Mouse (Mus musculus): ENCODE measurements around the gene Gpr88.
A peak's percentile ranks its signal among the peaks of the same experiment; 100 is the strongest.

The Gpr88 gene

DNA sequence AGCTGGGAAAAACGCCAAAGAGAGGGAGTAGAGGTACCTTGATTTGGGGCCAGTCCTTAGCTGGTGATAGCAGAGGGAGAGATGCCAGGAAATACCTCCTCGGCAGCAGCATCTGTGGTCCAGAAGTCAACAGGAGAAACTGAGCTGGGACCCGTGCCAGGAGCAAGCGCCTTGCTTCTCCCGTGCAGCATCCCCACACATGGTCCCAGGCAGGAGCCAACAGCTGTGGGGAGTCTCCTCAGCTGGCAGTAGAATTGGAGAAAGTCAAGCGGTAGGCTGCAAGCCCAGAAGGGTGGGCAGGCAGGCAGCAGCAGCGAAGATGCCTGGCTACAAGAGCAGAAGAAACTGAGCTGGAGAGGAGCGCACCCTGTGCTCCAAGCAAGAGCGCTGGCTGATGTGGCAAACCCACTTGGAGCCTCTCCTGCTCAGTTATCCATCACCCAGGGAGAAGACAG lies at the start of gene Gpr88:
Gene Gpr88 (minus strand): TSS at position 427 of the 455 bp plus-strand sequence.
- peak; percentile 46 to 59 for DNase-seq

DNA sequence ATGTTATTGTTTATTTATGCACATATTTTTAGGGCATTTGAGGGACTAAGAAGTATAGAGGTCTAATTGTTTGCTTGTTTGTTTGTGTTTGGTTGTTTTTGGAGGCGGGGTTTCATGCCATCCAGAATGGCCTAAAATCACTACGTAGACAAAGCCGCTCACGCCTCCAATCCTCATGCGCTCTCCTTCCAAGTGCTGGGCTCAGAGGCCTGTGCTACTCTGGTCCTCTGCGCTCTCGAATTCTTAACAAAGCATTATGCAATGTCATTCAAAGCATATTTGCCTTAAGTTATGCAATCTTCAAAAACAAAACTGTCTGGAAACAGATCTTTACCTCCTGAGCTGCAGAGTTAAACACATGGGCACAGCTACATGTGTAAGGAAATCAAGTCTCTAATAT lies 49.3 kb upstream of the Gpr88 start:
- no peak for DNase-seq

DNA sequence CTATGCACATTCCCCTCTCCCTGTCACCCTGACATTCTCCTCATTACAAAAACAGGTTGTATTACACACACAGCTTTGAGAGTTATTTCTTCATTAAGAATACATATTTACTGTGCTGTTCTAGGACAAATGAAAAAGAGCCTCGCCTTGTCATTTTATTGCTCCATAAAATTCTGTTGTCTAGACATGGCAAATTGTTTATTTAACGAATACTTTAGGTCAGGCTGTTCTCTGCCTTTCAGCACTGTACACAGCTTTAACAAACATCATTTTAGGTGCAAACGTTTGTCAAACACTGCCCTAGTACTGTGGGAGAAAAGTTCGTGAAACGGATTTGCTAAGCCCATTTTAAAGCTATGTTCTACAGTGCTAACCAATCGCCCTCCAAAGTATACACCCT lies 48.5 kb upstream of the Gpr88 start:
- DNase-seq = no peak

DNA sequence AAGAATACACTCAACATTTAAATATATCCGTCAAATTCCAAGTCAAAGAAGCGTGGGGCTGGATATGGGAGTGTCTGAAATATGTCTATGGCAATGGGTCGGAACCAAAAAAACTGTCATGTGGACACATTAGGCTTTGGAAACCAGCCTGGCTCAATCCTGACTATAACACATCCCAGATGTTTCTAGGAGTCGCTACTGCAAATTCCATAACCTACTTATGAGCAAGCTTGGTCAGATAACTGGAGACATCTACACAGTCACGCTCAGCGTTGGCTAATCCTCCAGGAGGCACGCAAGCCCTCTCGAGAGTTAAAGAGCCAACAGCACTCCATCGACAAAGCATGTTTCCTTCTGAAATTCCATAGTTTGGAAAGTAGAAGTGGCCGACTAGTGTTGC lies 45.4 kb upstream of the Gpr88 start:
- DNase-seq = no peak

GRCm38 (mm10) chr3:116298003-116298402 lies 44.7 kb upstream of the Gpr88 start:
- no peak for DNase-seq

DNA sequence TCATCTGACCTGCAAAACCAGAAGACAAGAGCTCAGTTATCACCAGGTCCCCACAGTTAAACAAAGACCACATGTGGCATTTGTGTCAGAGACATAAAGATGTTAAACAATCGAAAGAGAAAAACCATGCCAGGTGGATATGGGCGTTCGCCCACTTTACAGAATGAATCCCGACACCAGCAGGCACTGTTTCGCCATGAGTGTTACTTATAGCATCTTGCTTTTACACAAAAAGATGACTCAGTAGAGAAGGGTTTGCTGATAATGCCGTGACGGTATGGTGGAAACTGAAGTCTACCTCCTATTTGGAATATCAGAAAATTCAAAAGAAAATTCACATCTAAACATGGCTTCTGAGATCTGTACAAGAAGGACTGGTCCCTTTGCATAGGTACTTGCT lies 43.9 kb upstream of the Gpr88 start:
- no peak for DNase-seq

- DNase-seq = no peak
These were observed 36.9 kb upstream of the Gpr88 start for GRCm38 (mm10) chr3:116290041-116290815.

DNA sequence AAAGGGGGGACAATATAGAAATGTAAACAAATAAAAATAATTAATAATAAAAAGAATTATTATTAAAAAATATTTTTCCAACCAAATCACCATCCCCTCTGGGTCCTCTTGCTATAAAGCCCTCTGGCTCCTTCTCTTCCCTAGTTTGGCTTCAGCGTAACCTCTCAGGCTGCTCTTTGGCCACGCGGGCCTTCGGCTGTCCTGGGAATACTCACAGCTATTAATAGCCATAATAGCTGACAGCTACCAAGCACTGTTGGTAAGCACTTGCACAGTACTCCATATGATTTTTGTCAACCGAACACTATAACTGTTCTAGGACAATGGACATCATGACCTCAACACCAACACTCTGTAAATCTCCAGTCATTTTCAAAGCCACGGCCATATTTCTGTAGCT lies 35.5 kb upstream of the Gpr88 start:
- no peak for DNase-seq

DNA sequence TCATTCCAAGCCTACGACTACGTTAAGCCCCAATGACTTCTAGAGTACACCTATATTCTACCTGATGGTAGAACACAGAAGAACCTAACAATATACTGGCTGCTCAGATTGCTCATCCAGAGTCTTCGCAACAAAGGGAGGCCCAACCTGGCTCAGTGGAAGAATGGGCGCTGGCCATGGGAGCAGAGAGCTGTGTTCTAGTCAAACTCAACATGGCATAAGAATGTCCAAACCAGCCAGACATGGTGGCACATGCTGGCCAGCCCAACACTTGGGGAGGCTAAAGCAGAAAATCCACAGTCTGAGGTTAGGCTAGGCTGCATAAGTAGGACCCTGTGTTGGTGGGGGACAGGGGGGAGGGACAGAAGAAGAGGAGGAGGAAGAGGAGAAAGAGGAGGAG lies 31.4 kb upstream of the Gpr88 start:
- no peak for DNase-seq

DNA sequence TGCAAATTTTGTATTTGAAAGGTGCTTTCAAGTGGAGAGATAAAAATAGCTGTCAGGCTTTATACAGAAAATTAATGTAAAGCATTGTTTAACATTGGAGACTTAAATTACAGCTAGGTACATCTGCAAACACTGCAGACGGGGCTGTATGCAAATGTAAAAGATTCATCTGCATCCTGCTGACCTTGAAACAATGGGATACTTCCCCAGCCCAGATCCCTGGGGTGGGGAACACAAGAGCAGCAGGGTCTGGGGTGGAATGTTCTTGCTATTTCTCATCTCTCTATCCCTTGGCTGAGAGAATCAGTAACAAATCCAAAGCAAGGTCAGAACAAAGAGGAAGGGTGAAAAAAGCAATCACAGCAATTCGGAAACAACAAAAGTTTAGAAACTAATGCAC lies 30.7 kb upstream of the Gpr88 start:
- no peak for DNase-seq

GRCm38 (mm10) chr3:116281663-116282062 lies 28.4 kb upstream of the Gpr88 start:
- DNase-seq = no peak

- no peak for DNase-seq
These were observed 23.8 kb upstream of the Gpr88 start for GRCm38 (mm10) chr3:116277146-116277545.

DNA sequence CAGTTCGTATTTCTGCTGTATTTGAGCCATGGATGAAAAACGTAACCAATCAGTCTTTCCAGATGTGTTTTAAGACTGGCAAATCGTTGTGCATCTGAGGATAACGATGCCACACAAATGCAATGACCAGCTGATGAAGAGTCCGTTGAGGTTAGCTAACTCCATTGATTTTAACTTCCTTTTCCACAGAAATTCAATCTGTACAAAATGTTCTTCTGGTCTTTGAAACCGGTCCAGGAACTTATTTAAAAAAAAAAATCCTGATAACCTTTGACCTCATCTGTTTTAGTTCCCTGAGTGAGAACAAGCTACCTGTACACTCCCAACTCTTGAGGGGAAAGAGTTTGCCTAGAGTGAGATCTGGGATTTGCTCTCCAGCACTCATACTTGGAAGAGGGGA lies 18.4 kb upstream of the Gpr88 start:
- no peak for DNase-seq

DNA sequence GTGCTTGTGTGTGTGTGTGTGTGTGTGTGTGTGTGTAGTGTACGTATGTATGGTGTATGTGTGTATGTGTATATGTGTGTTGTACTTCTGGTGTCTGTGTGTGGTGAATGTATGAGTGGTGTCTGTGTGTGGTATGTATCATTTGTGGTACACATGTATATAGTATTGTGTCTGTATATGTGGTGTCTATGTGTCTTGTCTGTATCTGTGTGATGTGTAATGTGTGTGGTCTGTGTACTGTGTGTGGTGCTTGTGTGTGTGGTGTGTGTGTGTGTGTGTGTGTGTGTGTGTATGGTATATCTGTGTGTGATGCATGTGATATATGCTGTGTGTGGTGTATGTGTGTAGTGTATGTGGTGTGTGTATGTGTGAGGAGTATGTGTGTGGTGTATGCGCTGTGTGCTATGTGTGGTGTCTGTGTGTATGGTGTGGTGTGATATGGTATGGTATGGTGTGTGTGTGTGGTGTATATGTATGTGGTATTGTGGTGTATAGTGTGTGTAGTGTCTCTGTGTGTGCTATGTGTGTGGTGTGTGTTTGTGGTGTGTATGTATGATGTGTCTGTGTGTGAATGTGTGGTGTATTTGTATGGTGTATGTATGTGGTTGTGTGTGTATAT lies 13.8 kb upstream of the Gpr88 start:
- no peak for DNase-seq

GRCm38 (mm10) chr3:116266360-116266759 lies 13.1 kb upstream of the Gpr88 start:
- no peak for DNase-seq

GRCm38 (mm10) chr3:116263977-116264376 lies 10.7 kb upstream of the Gpr88 start:
- DNase-seq = no peak

GRCm38 (mm10) chr3:116263061-116263460 lies 9.8 kb upstream of the Gpr88 start:
- DNase-seq = no peak

DNA sequence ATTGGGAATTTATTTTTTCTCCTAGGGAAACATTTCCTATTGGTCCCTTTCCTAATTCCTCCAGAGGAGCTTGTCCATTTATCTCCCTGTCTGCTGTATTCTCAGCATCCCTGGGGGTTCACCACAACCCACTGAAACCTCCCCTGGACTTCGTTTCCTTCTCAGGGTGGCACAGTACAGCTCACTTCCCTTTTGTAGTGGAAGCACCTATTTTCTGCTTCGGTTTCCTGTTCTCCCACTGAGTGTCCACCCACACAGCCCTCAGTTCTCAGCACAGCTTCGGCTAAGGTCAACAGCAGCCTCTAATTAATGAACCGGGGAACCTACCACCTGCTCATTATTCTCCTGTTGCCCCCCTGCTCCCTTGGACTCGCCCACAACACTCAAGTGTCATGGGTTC lies 2.8 kb upstream of the Gpr88 start:
- DNase-seq = no peak

DNA sequence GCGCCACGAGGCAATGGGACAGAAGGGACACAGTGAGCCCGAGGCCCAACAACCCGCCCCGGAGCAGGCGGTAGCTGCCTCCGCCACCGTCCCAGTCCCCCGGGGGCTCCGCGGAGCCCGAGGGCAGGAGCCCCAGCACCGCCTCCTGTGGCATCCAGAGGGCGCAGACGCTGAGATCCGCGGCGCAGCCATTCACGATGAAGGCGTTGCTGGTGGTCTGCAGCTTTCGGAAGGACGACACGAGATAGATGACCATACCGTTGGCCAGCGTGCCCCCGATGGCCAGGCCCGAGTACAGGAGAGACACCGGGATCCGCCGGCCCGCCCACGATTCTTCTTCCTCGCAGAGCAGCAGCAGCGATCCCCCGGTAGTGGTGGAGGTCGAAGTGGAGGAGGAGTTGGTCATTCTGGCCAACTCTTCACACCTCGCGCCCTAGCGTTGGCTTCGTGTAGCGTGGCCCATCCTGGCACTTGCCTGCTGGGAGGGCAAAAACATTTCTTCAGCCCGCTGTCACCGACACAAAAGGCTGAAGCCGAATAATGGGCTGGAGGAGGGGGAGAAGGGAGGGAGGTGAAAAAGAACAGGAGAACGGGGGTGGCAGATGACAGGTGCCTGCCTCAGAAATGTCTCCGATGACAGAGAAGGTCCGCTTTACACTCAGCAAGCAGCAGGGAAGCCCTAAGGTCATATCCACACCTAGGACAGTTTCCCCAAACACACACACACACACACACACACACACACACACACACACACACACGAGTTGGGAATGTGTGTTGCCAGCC lies 855 bp downstream of the Gpr88 start:
- peak; percentile 6 to 39 for DNase-seq

DNA sequence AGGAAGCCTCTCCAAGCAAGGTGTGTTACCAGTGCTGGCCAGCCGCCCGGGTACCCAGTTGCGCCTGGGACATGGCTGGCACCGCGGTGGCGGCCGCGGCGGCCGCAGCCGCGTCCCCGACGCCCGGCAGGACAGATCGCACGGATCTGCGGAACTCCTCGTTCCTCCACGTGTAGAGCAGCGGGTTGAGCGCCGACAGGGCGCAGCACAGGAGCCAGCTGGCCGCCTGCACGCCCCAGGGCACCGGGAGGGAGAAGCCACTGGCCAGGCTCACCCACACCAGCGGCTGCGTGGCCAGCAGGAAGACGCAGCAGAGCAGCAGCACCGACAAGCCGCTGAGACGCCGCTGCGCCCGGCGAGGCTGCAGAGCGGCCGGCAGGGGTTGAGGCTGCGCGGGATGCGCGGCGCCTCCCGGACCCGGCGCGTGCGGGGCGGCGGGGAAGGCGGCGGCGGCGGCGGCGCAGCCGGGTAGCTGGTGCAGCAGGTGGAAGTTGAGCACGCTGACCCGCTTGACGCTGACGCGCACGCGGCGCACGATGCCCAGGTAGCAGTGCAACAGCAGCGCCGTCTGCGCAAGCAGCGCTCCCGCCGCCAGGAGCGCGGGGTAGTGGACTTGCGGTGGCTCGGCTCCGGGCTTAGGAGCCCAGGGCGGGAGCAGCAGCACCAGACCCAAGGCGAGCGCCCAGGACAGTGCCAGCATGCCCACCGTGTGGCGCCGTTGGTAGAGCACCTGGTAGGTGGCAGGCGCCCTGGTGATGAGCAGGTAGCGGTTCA lies 1.6 kb downstream of the Gpr88 start:
- DNase-seq = peak; percentile 10 to 45

DNA sequence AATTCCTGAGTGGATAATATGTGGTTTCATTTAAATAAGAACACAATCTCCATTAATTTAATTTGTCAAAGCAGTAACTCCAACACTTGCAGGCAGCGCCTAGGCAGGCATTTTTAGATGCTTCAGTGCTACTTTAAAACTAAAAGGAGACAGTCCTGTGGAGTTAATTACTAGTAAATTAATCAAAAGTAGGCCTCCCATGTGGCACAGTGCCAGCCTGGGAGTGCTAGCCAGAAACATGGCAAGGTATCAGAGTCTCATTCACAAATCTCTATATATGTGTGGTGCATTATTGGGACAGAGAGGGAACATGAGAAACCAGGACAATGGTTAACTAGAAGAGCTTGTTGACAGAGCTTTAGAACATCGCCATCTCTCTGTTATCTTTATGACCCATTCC lies 4.3 kb downstream of the Gpr88 start:
- no peak for DNase-seq

- DNase-seq = no peak
These were observed 8.8 kb downstream of the Gpr88 start for GRCm38 (mm10) chr3:116244476-116244875.

DNA sequence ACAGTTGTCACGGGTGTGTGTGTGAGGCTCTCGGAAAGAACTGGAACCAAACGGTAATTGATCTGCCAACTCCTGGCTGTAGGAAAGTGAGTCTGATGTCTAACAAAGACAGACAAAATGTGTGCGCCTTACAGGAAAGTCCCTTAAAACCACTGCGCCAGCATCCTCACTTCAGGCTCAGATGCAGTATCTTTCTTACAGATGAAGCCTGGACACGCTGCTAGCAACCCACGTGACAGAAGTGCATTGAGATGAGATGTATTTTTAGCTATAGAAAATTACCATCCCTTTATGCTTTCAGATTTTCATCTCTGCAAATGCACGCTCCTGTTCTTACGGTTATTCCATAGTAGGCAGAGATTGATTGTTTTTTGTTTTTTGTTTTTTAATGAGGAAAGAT lies 10.6 kb downstream of the Gpr88 start:
- DNase-seq = no peak
